Mouse (Mus musculus) lung, embryonic 16.5 days (tissue): ENCODE data around the gene Bank1. TPM values are rescaled to one million over a fixed set of nuclear protein-coding genes. Genes with fewer than 3 reads are reported as not detected.

ENCODE experiments used
- ATAC-seq: fragments of 200-750 bp; cut with Nextera tagmentation; 2 replicates; pipeline ENCODE4 v1.8.0; 2017; ENCODE audit warnings: low read depth, mild to moderate bottlenecking, moderate library complexity
- H3K27ac ChIP-seq: fragments of 300-500 bp; sonication (generic); 2 replicates; pipeline ENCODE4 v1.5.1; 2014; ENCODE audit warnings: mild to moderate bottlenecking, control low read depth, low read length
- H3K27me3 ChIP-seq: fragments of 300-500 bp; sonication (generic); 2 replicates; pipeline ENCODE4 v1.6.1; 2014; ENCODE audit warnings: low read depth, low read length, mixed read lengths; ENCODE audit not compliant: control insufficient read depth, insufficient read depth
- H3K36me3 ChIP-seq: fragments of 300-500 bp; sonication (generic); 2 replicates; pipeline ENCODE4 v1.6.1; 2014; ENCODE audit warnings: low read length; ENCODE audit not compliant: control insufficient read depth, insufficient read depth
- H3K4me1 ChIP-seq: fragments of 300-500 bp; sonication (generic); replicated peaks from 2 replicates; pipeline ENCODE4 v1.6.1; 2014; ENCODE audit warnings: low read length, mixed read lengths; ENCODE audit not compliant: control insufficient read depth, insufficient read depth
- H3K4me2 ChIP-seq: fragments of 300-500 bp; sonication (generic); 2 replicates; pipeline ENCODE4 v1.6.1; 2014; ENCODE audit warnings: low read depth, low read length, control low read depth
- H3K4me3 ChIP-seq: fragments of 300-500 bp; sonication (generic); 2 replicates; pipeline ENCODE4 v1.5.1; 2014; ENCODE audit warnings: mild to moderate bottlenecking, low read length, control low read depth
- H3K9ac ChIP-seq: fragments of 300-500 bp; sonication (generic); 2 replicates; pipeline ENCODE4 v1.6.1; 2014; ENCODE audit warnings: low read length, control low read depth
- H3K9me3 ChIP-seq: fragments of 300-500 bp; sonication (generic); 2 replicates; pipeline ENCODE4 v1.6.1; 2016; ENCODE audit warnings: low read length; ENCODE audit not compliant: control insufficient read depth
- WGBS: fragments of 180-500 bp; shearing (Covaris S2); extraction: QIAGEN DNeasy Blood & Tissue Kit; methylation state at CpG from one replicate; pipeline ENCODE4 v1.1.7; 2014; 5-methylcytosine and 5-hydroxymethylcytosine counted together
- polyA plus RNA-seq: library from polyadenylated mRNA; unstranded; fragments of >200 nt; fragmentation: Nextera tagmentation; extraction: Ambion mirVana; gene quantifications from 2 replicates; pipeline ENCODE4 v1.2.1, GENCODE M21; 2015

Bank1 gene
- polyA plus RNA-seq, 1 experiment from 2014 or later = 0.45 TPM

GRCm38 (mm10) chr3:136155555-136155954 lies 170.3 kb downstream of the Bank1 start:
- Histone ChIP-seq H3K4me3 (no peak overlapping the region), H3K27ac (no peak overlapping the region), H3K4me2 (no peak overlapping the region), H3K27me3 (no peaks in the 10 kb centered on the region), H3K4me1 (no peaks in the 10 kb centered on the region), H3K9ac (no peak overlapping the region), H3K9me3 (no peaks in the 10 kb centered on the region), H3K36me3 (no peaks in the 10 kb centered on the region)
- no peak for ATAC-seq
- WGBS = 66% methylated on average over 1 of the region's 1 CpGs

- Histone ChIP-seq H3K27ac (no peak overlapping the region), H3K4me1 (no peaks in the 10 kb centered on the region), H3K4me2 (no peak overlapping the region), H3K9ac (no peak overlapping the region), H3K4me3 (no peak overlapping the region), H3K27me3 (no peaks in the 10 kb centered on the region), H3K36me3 (no peaks in the 10 kb centered on the region), H3K9me3 (no peaks in the 10 kb centered on the region)
- WGBS = 71% methylated on average over 3 of the region's 3 CpGs
- ATAC-seq = no peak
Measured at GRCm38 (mm10) chr3:136150886-136151285, 175.0 kb downstream of the Bank1 start.

- Histone ChIP-seq H3K27ac (no peak overlapping the region), H3K4me1 (no peaks in the 10 kb centered on the region), H3K4me3 (no peak overlapping the region), H3K9me3 (no peaks in the 10 kb centered on the region), H3K9ac (no peak overlapping the region), H3K27me3 (no peaks in the 10 kb centered on the region), H3K4me2 (no peak overlapping the region), H3K36me3 (no peaks in the 10 kb centered on the region)
- 76% methylated on average over 2 of the region's 2 CpGs for WGBS
- ATAC-seq = no peak
Measured at GRCm38 (mm10) chr3:136147166-136147565, 178.7 kb downstream of the Bank1 start.

GRCm38 (mm10) chr3:136132013-136132412 lies 193.9 kb downstream of the Bank1 start:
- Histone ChIP-seq H3K36me3 (no peaks in the 10 kb centered on the region), H3K9me3 (no peaks in the 10 kb centered on the region), H3K27me3 (no peaks in the 10 kb centered on the region), H3K9ac (no peak overlapping the region), H3K27ac (no peak overlapping the region), H3K4me3 (no peak overlapping the region), H3K4me2 (no peak overlapping the region), H3K4me1 (no peaks in the 10 kb centered on the region)
- ATAC-seq = no peak
- WGBS = 43% methylated on average over 3 of the region's 3 CpGs

GRCm38 (mm10) chr3:136115478-136116215 lies 210.2 kb downstream of the Bank1 start:
- H3K4me3 ChIP-seq = no peak overlapping the region
- H3K4me2 ChIP-seq = no peak overlapping the region
- no peak overlapping the region for H3K9ac ChIP-seq
- 64% methylated on average over 5 of the region's 5 CpGs for WGBS
- no peaks in the 10 kb centered on the region for H3K27me3 ChIP-seq
- no peaks in the 10 kb centered on the region for H3K9me3 ChIP-seq
- no peaks in the 10 kb centered on the region for H3K36me3 ChIP-seq
- no peak for ATAC-seq
- no peaks in the 10 kb centered on the region for H3K4me1 ChIP-seq
- no peak overlapping the region for H3K27ac ChIP-seq

- no peaks in the 10 kb centered on the region for H3K4me1 ChIP-seq
- WGBS = 52% methylated on average over 6 of the region's 6 CpGs
- H3K9me3 ChIP-seq = no peaks in the 10 kb centered on the region
- H3K27ac ChIP-seq = no peak overlapping the region
- no peaks in the 10 kb centered on the region for H3K36me3 ChIP-seq
- no peaks in the 10 kb centered on the region for H3K27me3 ChIP-seq
- no peak overlapping the region for H3K9ac ChIP-seq
- no peak overlapping the region for H3K4me2 ChIP-seq
- ATAC-seq = no peak
- H3K4me3 ChIP-seq = no peak overlapping the region
Measured at GRCm38 (mm10) chr3:136109411-136110139, 216.3 kb downstream of the Bank1 start.

GRCm38 (mm10) chr3:136106452-136106851 lies 219.4 kb downstream of the Bank1 start:
- Histone ChIP-seq H3K4me3 (no peak overlapping the region), H3K4me1 (no peaks in the 10 kb centered on the region), H3K9ac (no peak overlapping the region), H3K36me3 (no peaks in the 10 kb centered on the region), H3K27ac (no peak overlapping the region), H3K4me2 (no peak overlapping the region), H3K9me3 (no peaks in the 10 kb centered on the region), H3K27me3 (no peaks in the 10 kb centered on the region)
- WGBS = 5% methylated on average over 1 of the region's 1 CpGs
- no peak for ATAC-seq

GRCm38 (mm10) chr3:136103339-136103738 lies 222.5 kb downstream of the Bank1 start:
- ATAC-seq = no peak
- H3K27ac ChIP-seq = no peak overlapping the region
- H3K4me3 ChIP-seq = no peak overlapping the region
- no peaks in the 10 kb centered on the region for H3K4me1 ChIP-seq
- H3K27me3 ChIP-seq = no peaks in the 10 kb centered on the region
- no peak overlapping the region for H3K4me2 ChIP-seq
- H3K9ac ChIP-seq = no peak overlapping the region
- no peaks in the 10 kb centered on the region for H3K36me3 ChIP-seq
- 72% methylated on average over 2 of the region's 2 CpGs for WGBS
- H3K9me3 ChIP-seq = no peaks in the 10 kb centered on the region

GRCm38 (mm10) chr3:136100973-136101500 lies 224.8 kb downstream of the Bank1 start:
- WGBS = 72% methylated on average over 5 of the region's 5 CpGs
- Histone ChIP-seq H3K36me3 (no peaks in the 10 kb centered on the region), H3K9ac (no peak overlapping the region), H3K27me3 (no peaks in the 10 kb centered on the region), H3K4me1 (no peaks in the 10 kb centered on the region), H3K9me3 (no peaks in the 10 kb centered on the region), H3K4me3 (no peak overlapping the region), H3K27ac (no peak overlapping the region), H3K4me2 (no peak overlapping the region)
- ATAC-seq = no peak
